Mouse (Mus musculus): ENCODE results near the gene Faim2. TPM values are rescaled to one million over a fixed set of nuclear protein-coding genes. Genes with fewer than 3 reads are reported as not detected.

Faim2 gene
- polyA plus RNA-seq, 1 experiment = 241 TPM

- TF ChIP-seq CTCF (IDR thresholded peaks at IDR 0.05; ENCODE audit: borderline replicate concordance, insufficient read depth, low read depth, low read length) = no peak
- TF ChIP-seq POLR2A (IDR thresholded peaks at IDR 0.05; ENCODE audit: borderline replicate concordance, insufficient read depth, low read length) = no peak
- H3K27ac ChIP-seq (ENCODE audit: insufficient read depth, low read length) = peak overlapping the region; percentile 0; the same call in 1 of the 2 replicates
- H3K4me3 ChIP-seq (replicated peaks; ENCODE audit: insufficient read depth, low read depth, low read length) = peak overlapping the region; percentile 85
- DNase-seq = peak; percentile 65 to 69
- no peaks in the 10 kb centered on the region for H3K27me3 ChIP-seq (ENCODE audit: control insufficient read depth, insufficient read depth, low read length)
- WGBS = under 1% methylated on average over 38 of the region's 43 CpGs
- H3K4me1 ChIP-seq (ENCODE audit: control insufficient read depth, insufficient read depth, low read length) = peaks cover 13% of the 10 kb centered on the region
Observed at GRCm38 (mm10) chr15:99456963-99457605, 70.9 kb downstream of the Faim2 start.

GRCm38 (mm10) chr15:99456338-99456962 is 71.5 kb downstream of the Faim2 start:
- Histone ChIP-seq H3K27me3 (ENCODE audit: control insufficient read depth, insufficient read depth, low read length) (no peaks in the 10 kb centered on the region), H3K4me1 (ENCODE audit: control insufficient read depth, insufficient read depth, low read length) (peaks cover 13% of the 10 kb centered on the region), H3K27ac (ENCODE audit: insufficient read depth, low read length) (peak overlapping the region; percentile 0; the same call in 1 of the 2 replicates), H3K4me3 (replicated peaks; ENCODE audit: insufficient read depth, low read depth, low read length) (peak overlapping the region; percentile 85)
- WGBS = 27% methylated on average over 7 of the region's 7 CpGs
- no peak for TF ChIP-seq POLR2A (IDR thresholded peaks at IDR 0.05; ENCODE audit: borderline replicate concordance, insufficient read depth, low read length)
- no peak for TF ChIP-seq CTCF (IDR thresholded peaks at IDR 0.05; ENCODE audit: borderline replicate concordance, insufficient read depth, low read depth, low read length)
- no peak for DNase-seq

- 56% methylated on average over 3 of the region's 3 CpGs for WGBS
- H3K27me3 ChIP-seq (ENCODE audit: control insufficient read depth, insufficient read depth, low read length) = no peaks in the 10 kb centered on the region
- H3K27ac ChIP-seq (ENCODE audit: insufficient read depth, low read length) = no peak overlapping the region
- H3K4me3 ChIP-seq (replicated peaks; ENCODE audit: insufficient read depth, low read depth, low read length) = no peak overlapping the region
- no peak for TF ChIP-seq CTCF (IDR thresholded peaks at IDR 0.05; ENCODE audit: borderline replicate concordance, insufficient read depth, low read depth, low read length)
- TF ChIP-seq POLR2A (IDR thresholded peaks at IDR 0.05; ENCODE audit: borderline replicate concordance, insufficient read depth, low read length) = no peak
- no peak for DNase-seq
- peaks cover 13% of the 10 kb centered on the region for H3K4me1 ChIP-seq (ENCODE audit: control insufficient read depth, insufficient read depth, low read length)
Observed at GRCm38 (mm10) chr15:99455415-99455814, 72.5 kb downstream of the Faim2 start.

- Histone ChIP-seq H3K27ac (ENCODE audit: insufficient read depth, low read length) (no peak overlapping the region), H3K4me1 (ENCODE audit: control insufficient read depth, insufficient read depth, low read length) (peaks cover 16% of the 10 kb centered on the region), H3K4me3 (replicated peaks; ENCODE audit: insufficient read depth, low read depth, low read length) (no peak overlapping the region), H3K27me3 (ENCODE audit: control insufficient read depth, insufficient read depth, low read length) (no peaks in the 10 kb centered on the region)
- no peak for DNase-seq
- TF ChIP-seq CTCF (IDR thresholded peaks at IDR 0.05; ENCODE audit: borderline replicate concordance, insufficient read depth, low read depth, low read length) (no peak), POLR2A (IDR thresholded peaks at IDR 0.05; ENCODE audit: borderline replicate concordance, insufficient read depth, low read length) (no peak)
- WGBS = 77% methylated on average over 7 of the region's 7 CpGs
Observed at GRCm38 (mm10) chr15:99454585-99455279, 73.2 kb downstream of the Faim2 start.

- no peak for DNase-seq
- WGBS = 78% methylated on average over 11 of the region's 11 CpGs
- Histone ChIP-seq H3K27me3 (ENCODE audit: control insufficient read depth, insufficient read depth, low read length) (no peaks in the 10 kb centered on the region), H3K4me3 (replicated peaks; ENCODE audit: insufficient read depth, low read depth, low read length) (no peak overlapping the region), H3K4me1 (ENCODE audit: control insufficient read depth, insufficient read depth, low read length) (peaks cover 27% of the 10 kb centered on the region), H3K27ac (ENCODE audit: insufficient read depth, low read length) (no peak overlapping the region)
- TF ChIP-seq CTCF (IDR thresholded peaks at IDR 0.05; ENCODE audit: borderline replicate concordance, insufficient read depth, low read depth, low read length) (no peak), POLR2A (IDR thresholded peaks at IDR 0.05; ENCODE audit: borderline replicate concordance, insufficient read depth, low read length) (no peak)
Observed at GRCm38 (mm10) chr15:99453153-99453900, 74.6 kb downstream of the Faim2 start.

- DNase-seq = no peak
- Histone ChIP-seq H3K4me1 (ENCODE audit: control insufficient read depth, insufficient read depth, low read length) (peaks cover 18% of the 10 kb centered on the region), H3K4me3 (replicated peaks; ENCODE audit: insufficient read depth, low read depth, low read length) (no peak overlapping the region), H3K27me3 (ENCODE audit: control insufficient read depth, insufficient read depth, low read length) (no peaks in the 10 kb centered on the region), H3K27ac (ENCODE audit: insufficient read depth, low read length) (peak overlapping the region; percentile 29)
- TF ChIP-seq POLR2A (IDR thresholded peaks at IDR 0.05; ENCODE audit: borderline replicate concordance, insufficient read depth, low read length) (no peak), CTCF (IDR thresholded peaks at IDR 0.05; ENCODE audit: borderline replicate concordance, insufficient read depth, low read depth, low read length) (no peak)
- WGBS = 50% methylated on average over 8 of the region's 8 CpGs
Observed at GRCm38 (mm10) chr15:99449751-99450280, 78.1 kb downstream of the Faim2 start.

GRCm38 (mm10) chr15:99449131-99449750 is 78.7 kb downstream of the Faim2 start:
- no peak overlapping the region for H3K4me3 ChIP-seq (replicated peaks; ENCODE audit: insufficient read depth, low read depth, low read length)
- no peaks in the 10 kb centered on the region for H3K27me3 ChIP-seq (ENCODE audit: control insufficient read depth, insufficient read depth, low read length)
- WGBS = 3% methylated on average over 9 of the region's 9 CpGs
- TF ChIP-seq CTCF (IDR thresholded peaks at IDR 0.05; ENCODE audit: borderline replicate concordance, insufficient read depth, low read depth, low read length) = no peak
- TF ChIP-seq POLR2A (IDR thresholded peaks at IDR 0.05; ENCODE audit: borderline replicate concordance, insufficient read depth, low read length) = no peak
- H3K4me1 ChIP-seq (ENCODE audit: control insufficient read depth, insufficient read depth, low read length) = peaks cover 18% of the 10 kb centered on the region
- peak overlapping the region; percentile 29 for H3K27ac ChIP-seq (ENCODE audit: insufficient read depth, low read length)
- DNase-seq = peak; percentile 71 to 77

Other genes with a start within 250 kb of the Faim2 start
- 141 and 152 TPM in 2 replicates for gene Prpf40b, start 233.1 kb downstream of the Faim2 start, polyA plus RNA-seq (2012; rRNA removed)
- 1.1 and 1.9 TPM in 2 replicates for gene Fam186b, start 232.3 kb downstream of the Faim2 start, polyA plus RNA-seq (2012; rRNA removed)
- gene Fmnl3, start 157.7 kb downstream of the Faim2 start, polyA plus RNA-seq (2012; rRNA removed) = 10.0 and 10.7 TPM in 2 replicates
- 401 and 418 TPM in 2 replicates for gene Tmbim6, start 135.3 kb downstream of the Faim2 start, polyA plus RNA-seq (2012; rRNA removed)
- gene Nckap5l, start 70.4 kb downstream of the Faim2 start, polyA plus RNA-seq (2012; rRNA removed) = 12.3 TPM in 2 replicates
- 11.6 and 12.4 TPM in 2 replicates for gene Bcdin3d, start 53.4 kb downstream of the Faim2 start, polyA plus RNA-seq (2012; rRNA removed)
- gene Aqp2, start 50.9 kb upstream of the Faim2 start, polyA plus RNA-seq (2012; rRNA removed) = 0.23 and 0.43 TPM in 2 replicates
- 0.36 and 0.56 TPM in 2 replicates for gene Aqp5, start 62.6 kb upstream of the Faim2 start, polyA plus RNA-seq (2012; rRNA removed)
- 29.0 and 38.4 TPM in 2 replicates for gene Aqp6, start 73.2 kb upstream of the Faim2 start, polyA plus RNA-seq (2012; rRNA removed)
- 15.5 and 15.6 TPM in 2 replicates for gene Racgap1, start 123.5 kb upstream of the Faim2 start, polyA plus RNA-seq (2012; rRNA removed)
- gene Asic1, start 142.2 kb upstream of the Faim2 start, polyA plus RNA-seq (2012; rRNA removed) = 102 and 104 TPM in 2 replicates
- 82.3 and 87.1 TPM in 2 replicates for gene Smarcd1, start 174.0 kb upstream of the Faim2 start, polyA plus RNA-seq (2012; rRNA removed)
- gene Gm17349, start 177.3 kb upstream of the Faim2 start, polyA plus RNA-seq (2012; rRNA removed) = not detected in 2 replicates
- gene Gpd1, start 189.3 kb upstream of the Faim2 start, polyA plus RNA-seq (2012; rRNA removed) = 130 and 143 TPM in 2 replicates
- 351 and 364 TPM in 2 replicates for gene Cox14, start 197.5 kb upstream of the Faim2 start, polyA plus RNA-seq (2012; rRNA removed)
- gene Cers5, start 244.7 kb upstream of the Faim2 start, polyA plus RNA-seq (2012; rRNA removed) = 40.2 and 45.5 TPM in 2 replicates

All from cerebellum, adult 2 months (tissue).